Mouse (Mus musculus) hindbrain, embryonic 16.5 days (tissue): Measurements from ENCODE around the gene Adam23. TPM values are rescaled to one million over a fixed set of nuclear protein-coding genes. Genes with fewer than 3 reads are reported as not detected.

Experiments used
- polyA plus RNA-seq: library from polyadenylated mRNA; unstranded; fragments of >200 nt; fragmentation: Nextera tagmentation; extraction: Ambion mirVana; gene quantifications from 2 replicates; pipeline ENCODE4 v1.2.1, GENCODE M21; 2015

Adam23 gene
- polyA plus RNA-seq, 1 experiment from 2014 or later = 11.7 TPM

Other genes starting within 250 kb of the Adam23 start
- 0.86 and 1.0 TPM in 2 replicates for gene Gpr1, start 231.3 kb upstream of the Adam23 start, polyA plus RNA-seq
- gene Zdbf2, start 172.6 kb upstream of the Adam23 start, polyA plus RNA-seq = 28.7 and 36.3 TPM in 2 replicates
- not detected in 2 replicates for gene Gm39653, start 170.1 kb downstream of the Adam23 start, polyA plus RNA-seq
- 0.09 and 0.20 TPM in 2 replicates for gene Dytn, start 241.0 kb downstream of the Adam23 start, polyA plus RNA-seq